Mouse (Mus musculus): Measurements from ENCODE around the gene Gnai1.

Gene Gnai1

DNA sequence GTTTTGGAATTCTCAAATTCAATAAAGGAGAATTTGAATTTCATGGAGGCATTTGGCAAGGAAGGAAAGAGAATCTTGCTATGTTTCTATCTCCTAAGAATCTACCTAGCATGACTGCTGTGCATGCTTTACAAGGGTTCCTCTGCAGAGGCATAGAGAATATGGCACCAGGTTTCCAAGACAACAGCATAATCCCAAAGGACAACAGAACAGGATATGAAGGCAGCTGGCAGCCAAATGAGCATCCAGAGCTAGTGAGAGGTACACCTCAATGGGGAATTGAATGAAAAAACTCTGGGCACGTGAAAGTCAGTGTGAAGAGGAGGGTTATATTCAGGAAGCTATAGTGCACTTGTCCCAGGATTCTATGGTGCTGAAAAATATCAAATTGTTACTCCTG is 130.8 kb downstream of the Gnai1 start:
- DNase-seq (ENCODE audit: low read depth, low spot score), result no peak

DNA sequence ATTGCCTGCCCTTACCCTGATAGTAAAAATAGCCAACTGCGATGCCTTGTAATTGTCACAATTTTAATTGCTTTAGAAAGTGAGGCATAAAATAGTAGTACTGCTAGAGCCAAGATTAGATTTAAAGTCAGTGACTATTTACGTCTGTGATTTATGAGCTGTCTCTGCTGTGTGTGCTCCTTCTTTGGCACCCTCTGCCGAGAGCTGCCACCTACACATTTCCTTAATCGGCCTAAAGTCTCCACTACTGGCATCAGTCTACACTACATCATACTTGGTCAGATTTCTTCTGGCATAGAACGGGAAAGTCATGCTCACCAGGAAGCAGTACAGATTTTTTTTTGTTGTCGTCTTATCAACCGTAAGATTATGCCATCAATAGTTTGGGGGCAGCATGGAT is 131.3 kb downstream of the Gnai1 start:
- H3K27me3 ChIP-seq (ENCODE audit: control insufficient read depth, insufficient read depth, low read length, poor library complexity, severe bottlenecking), result no peaks in the 10 kb centered on the region
- no peak for DNase-seq (ENCODE audit: low read depth, low spot score)
- no peaks in the 10 kb centered on the region for H3K36me3 ChIP-seq (ENCODE audit: control insufficient read depth, insufficient read depth, low read length, poor library complexity, severe bottlenecking)

More for the DNA sequence above, 130.8 kb downstream of the Gnai1 start:
- no peaks in the 10 kb centered on the region for H3K36me3 ChIP-seq (ENCODE audit: control insufficient read depth, insufficient read depth, low read length, poor library complexity, severe bottlenecking)
- H3K27me3 ChIP-seq (ENCODE audit: control insufficient read depth, insufficient read depth, low read length, poor library complexity, severe bottlenecking), result no peaks in the 10 kb centered on the region

DNA sequence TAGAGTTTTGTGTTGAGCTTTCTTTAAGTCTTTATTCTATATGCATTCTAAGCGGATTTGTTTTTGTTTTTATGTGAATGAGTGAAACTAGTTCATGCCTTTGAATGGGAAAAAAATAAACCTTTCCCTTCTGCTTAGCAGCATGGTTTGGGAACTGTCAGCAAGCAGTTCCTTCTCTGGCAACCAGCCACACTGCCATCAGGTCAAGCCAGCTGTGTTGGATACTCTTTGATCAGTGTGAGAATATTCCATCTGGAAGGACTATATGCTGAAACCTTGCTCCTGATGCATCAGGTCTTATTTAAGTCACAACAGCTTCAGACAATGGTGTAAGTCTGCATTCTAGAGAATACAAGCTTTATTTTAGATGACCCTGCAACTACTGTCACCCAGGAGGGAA is 139.3 kb downstream of the Gnai1 start:
- no peak for DNase-seq (ENCODE audit: low read depth, low spot score)
- Histone ChIP-seq H3K36me3 (ENCODE audit: control insufficient read depth, insufficient read depth, low read length, poor library complexity, severe bottlenecking) (no peaks in the 10 kb centered on the region), H3K27me3 (ENCODE audit: control insufficient read depth, insufficient read depth, low read length, poor library complexity, severe bottlenecking) (no peaks in the 10 kb centered on the region)

DNA sequence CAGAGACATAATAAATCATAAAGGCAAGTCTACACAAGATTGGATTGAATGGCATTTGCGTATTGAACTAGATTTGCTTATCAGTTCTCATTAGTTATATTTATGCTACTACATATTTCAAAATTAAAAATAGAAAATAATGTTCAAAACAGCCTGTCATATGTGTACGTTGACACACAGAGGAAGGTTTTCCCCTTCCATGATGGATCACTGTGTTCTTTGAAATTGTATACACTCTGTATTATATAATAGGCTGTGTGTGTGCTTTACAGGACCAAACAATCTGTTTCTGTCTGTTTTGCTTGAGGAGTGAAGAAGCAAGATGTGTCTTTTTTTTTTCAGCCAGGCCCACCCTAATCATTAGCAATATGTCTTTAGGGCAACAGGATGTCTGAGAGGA is 141.9 kb downstream of the Gnai1 start:
- no peaks in the 10 kb centered on the region for H3K27me3 ChIP-seq (ENCODE audit: control insufficient read depth, insufficient read depth, low read length, poor library complexity, severe bottlenecking)

DNA sequence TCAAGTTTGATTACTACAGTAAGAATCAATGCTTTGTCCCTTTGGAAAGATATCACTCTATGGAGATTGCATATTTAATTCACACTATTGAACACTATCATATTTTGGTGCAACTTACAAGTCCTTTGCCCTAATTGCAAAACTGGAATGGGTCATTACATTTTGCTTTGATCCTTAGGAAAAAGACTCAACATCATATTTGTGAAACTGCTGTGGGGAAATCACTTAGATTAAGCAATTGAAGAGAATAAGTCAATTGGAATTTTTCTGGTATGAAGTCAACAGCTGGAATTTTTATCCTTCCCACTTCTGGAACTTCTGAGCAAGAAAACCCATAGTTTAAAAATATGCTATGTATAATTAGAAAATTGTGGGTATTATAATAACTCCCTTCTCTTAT is 142.3 kb downstream of the Gnai1 start:
- no peaks in the 10 kb centered on the region for H3K36me3 ChIP-seq (ENCODE audit: control insufficient read depth, insufficient read depth, low read length, poor library complexity, severe bottlenecking)
- no peaks in the 10 kb centered on the region for H3K27me3 ChIP-seq (ENCODE audit: control insufficient read depth, insufficient read depth, low read length, poor library complexity, severe bottlenecking)
- DNase-seq (ENCODE audit: low read depth, low spot score), result no peak

More for the DNA sequence above, 141.9 kb downstream of the Gnai1 start:
- H3K36me3 ChIP-seq (ENCODE audit: control insufficient read depth, insufficient read depth, low read length, poor library complexity, severe bottlenecking), result no peaks in the 10 kb centered on the region
- no peak for DNase-seq (ENCODE audit: low read depth, low spot score)
